Mouse (Mus musculus): ENCODE measurements around the gene Rnf214.

The Rnf214 gene

DNA sequence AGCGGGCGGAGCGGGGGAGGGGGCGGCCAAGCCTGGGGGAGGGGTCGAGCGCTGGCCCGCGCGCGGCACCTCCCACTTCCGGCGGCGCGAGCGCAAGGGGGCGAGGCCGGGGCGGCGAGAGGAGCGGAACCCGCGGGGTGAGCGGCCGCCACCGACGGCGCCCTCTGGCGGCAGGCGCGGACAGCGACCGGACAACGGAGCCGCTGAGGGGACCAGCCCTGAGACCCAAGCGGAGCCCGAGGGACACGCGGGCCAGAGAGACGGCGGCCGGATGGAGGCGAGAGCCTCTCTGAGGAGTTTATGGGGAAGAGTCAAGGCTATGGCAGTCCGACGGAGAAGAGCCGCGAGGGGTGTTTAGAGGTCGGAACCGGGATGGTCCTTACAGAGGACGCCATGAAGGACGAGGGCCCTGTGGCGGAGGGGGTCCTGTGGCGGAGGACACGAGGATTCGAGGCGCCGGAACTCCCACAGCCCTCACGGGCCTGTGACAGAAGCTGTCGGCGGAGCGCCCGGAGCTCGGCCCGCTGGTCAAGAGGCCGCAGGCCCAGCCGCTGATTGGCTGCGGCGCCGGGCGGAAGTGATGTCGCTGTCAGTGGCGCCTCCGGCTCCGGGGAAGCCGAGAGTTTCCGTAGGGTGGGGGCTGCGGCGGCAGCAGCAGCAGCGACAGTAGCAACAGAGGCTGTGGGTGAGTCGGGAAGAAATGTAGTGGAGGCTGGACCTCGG lies at the start of gene Rnf214, which contains the start of gene Pcsk7:
TSS of gene Rnf214 (minus strand) at position 557 of the 723 bp plus-strand sequence.
TSS of gene Pcsk7 (plus strand) at position 143 of the 723 bp plus-strand sequence.
- peak; percentile 89 for DNase-seq

DNA sequence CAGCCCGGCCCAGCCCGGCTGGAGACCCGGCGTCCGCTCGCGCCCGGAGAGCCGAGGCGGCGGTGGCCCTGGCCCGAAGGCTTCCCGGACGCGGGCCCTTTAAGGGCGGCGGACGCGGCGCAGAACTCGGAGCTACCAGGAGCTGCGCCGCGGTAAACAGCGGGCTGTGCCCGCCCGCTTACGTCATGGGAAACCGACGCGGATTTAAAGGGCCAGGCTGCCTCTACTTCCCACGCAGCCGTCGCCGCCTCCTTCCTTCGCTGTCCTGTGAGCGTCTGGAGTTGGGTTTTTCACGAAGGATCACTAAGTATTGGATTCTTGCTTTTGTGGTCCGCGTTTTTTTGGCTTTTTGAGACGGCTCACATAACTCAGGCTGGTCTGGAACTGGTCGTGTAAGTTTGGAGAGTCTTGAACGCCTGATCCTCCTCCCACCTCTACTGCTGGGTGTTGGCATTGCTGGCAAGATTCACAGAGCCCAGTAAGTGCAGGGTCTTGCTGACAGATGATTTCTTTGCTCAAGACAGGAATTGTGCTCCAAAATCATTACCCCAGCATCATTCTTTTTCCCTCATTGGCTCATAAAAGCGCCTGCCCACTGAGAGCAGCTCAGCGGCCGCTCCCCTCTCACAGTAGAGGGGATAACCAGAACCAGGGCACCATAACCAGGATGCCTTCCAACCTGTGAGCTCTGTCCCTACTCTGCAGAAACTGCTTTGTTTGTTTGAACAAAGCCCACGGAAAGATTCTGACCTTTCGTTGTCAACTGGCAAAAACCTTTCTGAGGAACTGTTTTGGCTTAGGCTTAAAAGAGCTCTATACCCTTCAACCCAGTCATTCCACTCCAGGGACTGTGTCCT lies 48.6 kb upstream of the Rnf214 start, which contains the start of gene Sidt2:
TSS of gene Sidt2 (minus strand) at position 152 of the 857 bp plus-strand sequence.
- DNase-seq, result peak; percentile 83

DNA sequence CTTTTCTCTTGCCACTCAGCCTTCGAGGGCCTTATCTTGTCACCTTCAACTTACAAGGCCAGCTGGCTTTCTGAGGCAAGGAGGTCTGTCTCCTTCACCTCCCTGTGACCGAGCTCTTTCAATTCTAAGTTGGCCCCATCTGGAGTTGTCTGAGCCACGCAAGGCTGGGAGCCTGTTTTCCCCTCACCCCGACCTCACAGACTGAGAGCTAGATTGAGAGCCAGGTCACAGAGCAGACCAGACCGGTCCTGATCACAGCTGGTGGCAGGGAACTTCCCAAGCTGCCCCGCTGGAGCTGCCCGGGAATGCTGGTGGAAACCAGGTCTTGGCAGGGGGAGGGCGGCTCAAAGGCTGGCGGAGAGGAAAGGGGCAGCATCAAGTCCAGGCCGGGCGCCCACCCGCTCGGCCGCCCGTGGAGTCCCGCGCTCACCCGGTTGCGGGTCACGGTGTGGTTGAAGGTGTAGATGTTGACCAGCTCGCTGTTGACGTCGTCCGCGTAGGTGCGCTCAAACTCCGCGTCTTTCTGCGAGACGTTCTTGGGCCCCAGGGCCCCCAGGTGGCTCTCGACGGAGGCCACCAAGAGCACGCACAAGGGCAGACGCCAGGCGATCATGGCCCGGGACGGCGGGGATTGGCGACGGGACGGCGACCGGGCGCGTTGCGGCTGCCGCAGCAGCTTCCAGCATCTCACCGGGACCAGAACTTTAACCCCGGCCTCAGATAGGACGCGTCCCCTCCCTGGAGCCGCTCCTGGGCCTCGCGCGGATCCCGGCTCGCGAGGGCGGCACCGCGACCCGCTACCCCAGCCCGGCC lies 47.8 kb upstream of the Rnf214 start:
- DNase-seq, result peak; percentile 57

DNA sequence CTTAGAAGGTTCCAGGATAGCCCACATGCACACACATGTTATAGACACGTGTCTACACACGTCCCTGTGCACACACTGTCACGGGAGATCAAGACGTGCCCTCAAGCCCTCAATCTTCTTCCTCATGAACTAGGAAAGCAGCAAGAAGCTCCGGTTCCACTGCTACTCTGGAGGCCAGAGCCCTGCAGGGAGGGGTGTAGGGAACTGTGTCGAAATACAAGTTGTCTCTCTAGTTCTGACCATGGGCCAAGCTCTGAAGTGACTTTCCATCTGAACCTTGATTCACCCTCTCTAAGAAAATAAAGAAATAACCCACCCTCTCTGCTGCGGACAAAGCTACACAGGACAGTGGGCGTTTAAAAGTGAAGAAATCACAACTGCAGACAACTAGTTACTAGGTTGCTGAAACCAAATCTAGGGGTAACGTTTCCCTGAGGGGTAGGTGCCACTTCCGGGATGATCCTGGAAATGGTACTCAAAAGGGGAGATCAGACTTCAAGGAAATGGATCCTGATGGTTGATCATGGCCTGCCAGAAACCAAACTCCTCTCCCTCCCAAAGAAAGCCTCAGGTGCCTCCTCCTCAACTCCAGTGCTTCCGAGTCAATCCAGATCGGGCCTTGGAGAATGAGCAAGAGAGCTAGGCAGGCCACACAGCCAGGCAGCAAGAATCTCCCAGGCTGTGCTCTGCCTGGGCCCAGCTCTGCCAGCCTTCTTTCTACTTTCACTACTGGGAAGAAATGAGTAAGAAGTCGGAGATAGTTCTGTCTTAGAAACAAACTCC lies 47.0 kb upstream of the Rnf214 start:
- no peak for DNase-seq

DNA sequence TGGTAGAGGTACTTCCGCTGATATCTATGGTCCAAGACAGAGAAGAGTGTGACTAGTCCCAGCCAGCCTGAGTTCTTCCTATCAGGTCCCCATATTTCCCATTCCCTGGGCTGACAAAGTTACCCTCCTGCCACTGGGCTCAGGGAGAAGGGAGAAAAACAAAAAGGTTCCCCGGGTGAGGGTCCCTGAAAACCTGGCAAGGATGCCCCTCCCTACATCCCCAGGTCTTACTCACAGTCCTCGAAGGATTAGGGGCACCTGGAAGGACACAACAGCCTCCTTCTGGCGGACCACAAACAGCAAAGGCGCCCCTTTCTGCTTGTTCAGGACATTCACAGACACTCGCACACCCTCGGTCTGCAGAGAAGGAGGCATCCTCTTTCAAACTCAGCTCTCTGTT lies 46.2 kb upstream of the Rnf214 start:
- DNase-seq, result no peak

DNA sequence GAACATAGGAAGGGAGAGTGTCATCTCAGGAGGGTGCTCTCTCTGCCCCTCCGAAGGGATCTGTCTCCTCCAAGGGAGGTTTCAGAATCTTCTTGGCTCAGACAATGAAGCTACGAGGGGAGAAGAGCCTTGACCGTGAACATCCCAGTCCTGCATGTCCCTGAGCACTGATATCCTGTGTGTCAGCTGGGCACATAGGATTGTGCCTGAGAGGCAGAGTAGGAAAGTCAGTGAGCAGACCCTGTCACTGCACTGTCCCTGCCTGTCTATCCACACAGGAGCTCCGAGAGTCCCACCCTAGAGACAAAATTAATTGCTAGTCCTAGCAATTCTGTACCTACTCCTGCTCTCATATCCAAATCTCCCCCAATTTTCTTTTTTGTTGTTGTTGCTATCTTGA lies 45.3 kb upstream of the Rnf214 start:
- no peak for DNase-seq

DNA sequence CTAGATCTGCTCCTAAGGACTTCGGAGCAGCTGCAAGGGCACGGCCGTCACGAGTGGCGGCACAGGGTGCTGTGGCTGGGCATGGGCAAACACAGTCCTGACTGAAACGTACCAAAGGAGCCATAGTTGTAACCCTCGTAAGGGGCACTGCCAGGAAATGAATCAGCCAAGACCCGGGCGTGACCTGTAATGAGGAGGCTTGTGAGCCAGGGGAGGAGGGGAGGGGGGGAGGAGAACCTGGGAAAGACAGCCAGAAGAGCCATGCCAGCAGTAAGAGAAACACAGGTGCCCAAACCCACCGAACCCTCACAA lies 40.1 kb upstream of the Rnf214 start:
- no peak for DNase-seq

DNA sequence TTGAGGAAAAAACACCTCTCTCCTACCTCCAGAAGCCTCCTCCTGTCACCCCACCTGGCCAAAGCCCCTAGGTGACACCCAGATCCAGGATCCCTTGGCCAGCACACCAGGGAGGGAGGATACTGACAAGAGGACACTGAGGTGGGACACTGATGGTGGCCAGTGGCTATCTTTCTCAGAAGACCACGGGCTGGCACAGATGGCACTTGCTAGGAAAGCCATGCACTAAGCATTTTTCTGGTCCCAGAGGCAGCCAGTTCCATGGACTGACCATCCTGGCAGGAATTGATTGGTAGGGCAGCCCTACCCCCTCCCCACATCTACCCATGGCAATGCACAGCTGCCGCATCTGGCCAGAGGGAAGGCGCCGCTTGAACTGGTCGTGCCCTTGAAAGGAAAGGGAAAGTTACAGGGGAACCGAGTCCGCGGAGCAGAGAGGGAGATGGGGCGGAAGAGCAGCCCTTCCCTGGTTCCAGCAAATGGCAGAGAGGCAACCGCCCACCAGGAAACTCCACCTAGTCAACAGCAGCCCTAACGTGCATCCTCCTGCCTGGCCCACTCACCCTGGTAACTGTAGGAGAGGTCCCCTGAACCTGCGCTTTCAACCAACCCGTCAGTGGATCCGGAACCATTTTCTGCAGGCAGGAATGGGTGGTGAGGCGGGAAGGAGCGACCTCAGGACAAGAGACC lies 39.6 kb upstream of the Rnf214 start:
- DNase-seq, result no peak

DNA sequence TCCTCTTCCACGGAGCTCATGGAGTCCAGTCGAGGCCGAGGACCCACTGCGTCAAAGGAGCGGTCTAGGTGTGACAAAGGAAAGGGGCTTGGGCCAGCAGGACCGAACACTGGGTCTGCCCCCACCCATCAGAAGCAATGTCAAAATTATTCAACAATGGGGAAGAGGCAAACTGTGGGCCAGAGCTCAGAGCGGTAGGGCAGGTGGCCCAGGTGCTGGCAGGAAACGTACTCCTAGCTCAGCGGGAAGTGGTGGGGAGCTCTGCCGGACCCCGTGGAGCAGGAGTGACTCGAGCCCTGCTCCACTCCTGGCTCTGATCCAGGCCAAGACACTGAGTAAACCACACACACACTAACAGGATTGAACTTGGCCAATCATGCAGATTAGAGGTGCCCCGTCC lies 39.0 kb upstream of the Rnf214 start:
- peak; percentile 60 for DNase-seq

DNA sequence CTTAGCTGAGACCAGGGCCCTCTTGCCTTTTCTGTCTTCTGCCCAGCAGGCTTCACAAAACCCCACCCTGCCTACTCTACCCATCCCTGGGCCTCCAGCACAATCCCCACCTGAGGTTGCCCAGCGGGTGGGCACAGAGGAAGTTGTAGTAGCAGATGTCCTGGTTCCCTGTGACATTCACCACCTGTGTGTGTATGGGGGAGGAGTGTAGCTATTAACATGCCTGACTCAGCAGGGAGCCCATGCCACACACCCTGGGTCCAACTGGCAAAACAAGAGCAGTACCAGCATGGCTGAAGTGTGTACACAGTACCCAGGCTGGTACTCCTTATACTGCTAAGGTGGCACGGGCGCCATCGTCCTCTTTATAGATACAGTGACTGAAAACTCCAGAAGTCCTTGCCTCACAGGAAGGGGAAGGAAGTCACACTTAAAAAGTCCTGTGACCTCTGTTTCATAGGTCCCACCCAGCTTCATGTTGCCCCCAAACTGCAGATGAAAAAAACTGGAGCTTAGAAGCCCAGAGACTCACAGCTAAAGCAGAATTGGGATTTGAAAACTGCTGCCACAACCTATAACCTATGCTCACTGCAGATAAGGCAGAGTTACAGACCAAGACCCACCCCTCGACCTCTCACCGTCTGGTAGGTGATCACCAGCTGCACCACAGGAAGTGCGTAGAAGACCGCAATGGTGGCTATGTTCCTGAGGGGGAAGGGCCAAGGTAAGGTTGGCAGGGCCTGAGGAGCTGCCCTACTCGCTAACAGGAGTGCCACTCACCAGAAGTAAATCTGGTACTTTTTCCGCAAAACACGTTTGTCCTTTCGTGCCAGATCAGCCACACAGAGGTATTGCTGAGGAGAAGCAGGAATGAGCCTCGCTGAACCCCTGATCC lies 38.0 kb upstream of the Rnf214 start:
- DNase-seq, result peak; percentile 54

DNA sequence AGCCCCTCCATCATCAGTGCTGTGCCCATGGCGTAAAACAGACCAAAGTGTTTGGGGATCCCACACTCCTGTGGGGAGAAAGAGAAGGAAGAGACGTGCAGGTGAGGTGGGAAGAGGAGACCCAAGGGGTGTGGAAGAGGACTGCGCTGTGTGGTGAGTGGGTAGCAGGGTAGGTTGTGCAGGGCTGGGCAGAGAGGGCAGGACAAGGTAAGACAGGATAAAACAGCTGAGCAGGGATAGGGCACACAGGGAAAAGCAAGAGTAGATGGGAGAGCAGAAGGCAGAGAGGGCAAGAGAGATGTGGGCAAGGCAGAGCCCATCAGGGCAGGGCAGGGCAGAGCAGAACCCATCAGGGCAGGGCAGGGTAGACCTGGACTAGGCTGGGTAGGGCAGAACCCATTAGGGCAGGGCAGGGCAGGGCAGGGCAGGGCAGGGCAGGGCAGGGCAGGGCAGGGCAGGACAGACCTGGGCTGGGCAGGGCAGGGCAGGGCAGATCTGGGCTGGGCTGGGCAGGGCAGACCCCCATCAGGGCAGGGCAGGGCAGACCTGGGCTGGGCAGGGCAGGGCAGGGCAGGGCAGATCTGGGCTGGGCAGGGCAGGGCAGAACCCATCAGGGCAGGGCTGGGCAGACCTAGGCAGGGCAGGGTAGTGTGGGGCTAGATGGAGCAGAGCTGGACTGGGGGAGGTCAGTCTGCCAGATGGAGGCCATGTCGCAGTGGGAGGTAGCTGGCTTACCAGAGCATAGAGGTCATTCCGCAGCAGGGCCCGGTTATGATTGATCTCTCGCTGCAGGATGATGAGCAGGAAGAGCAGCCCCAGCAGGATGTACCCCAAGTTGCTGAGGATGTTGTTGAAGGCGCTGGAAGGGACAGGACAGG lies 37.2 kb upstream of the Rnf214 start:
- DNase-seq, result peak; percentile 60

DNA sequence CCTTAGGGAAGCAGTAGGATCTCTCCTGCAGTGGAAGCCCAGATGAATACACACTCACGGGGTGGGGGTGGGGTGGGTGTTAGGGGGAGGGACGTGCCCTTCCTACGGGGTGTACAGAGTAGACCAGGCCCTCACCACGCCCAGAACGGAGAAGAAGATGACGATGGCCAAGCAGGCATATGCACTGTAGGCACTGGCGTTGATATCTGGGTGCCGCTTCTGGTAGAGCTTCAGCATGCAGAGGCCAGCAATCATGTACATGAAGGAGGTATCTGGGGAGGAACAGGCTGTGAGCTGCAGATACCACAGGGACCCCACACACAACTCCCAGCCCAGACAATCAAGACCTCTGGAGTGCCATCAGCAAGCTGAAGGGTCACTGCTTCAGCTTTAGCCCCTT lies 36.2 kb upstream of the Rnf214 start:
- no peak for DNase-seq

DNA sequence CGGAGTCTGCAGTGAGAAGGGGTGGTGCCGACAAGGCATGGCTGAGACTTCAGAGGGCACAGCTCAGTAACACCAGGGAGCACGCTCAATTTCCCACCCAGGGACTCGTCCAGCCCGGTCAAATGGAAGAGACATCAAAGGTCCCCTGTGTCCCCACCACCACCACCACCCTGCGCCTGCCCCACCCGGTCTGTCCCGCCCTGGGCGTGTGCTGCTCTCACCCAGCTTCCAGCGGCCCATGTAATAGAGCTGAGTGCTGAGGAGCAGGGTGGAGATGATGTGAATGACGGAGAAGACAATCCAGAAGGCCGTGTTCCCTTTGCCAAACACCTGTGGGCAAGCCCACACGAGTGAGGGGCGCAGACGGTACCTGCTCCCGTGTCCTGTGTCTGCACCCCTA lies 35.8 kb upstream of the Rnf214 start:
- DNase-seq, result no peak

DNA sequence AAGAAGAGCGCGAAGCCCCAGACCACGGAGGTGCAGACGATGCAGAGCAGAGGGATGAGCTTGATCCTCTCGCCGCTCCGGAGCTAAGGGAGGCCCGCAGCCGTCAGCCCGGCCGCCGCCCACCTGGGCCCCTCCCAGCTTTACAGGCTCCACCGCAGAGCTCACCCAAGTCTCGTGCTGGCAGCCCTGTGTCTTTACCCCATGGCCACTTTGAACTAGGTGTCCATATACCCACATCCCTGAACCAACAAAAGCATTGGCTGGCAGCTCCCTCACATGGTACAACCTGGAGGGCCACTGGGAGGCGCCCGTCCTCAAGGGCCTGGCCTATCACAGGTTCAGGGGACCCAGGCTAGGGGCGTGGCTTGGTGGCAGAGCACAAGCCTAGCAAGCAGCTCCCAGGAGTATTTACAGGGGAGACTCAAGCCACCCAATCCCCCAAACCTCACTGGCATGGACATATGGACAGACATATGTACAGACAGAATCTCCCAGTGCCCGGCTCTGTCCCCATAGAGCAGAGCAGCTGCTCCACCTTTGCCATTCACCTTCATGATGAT lies 34.7 kb upstream of the Rnf214 start:
- no peak for DNase-seq

DNA sequence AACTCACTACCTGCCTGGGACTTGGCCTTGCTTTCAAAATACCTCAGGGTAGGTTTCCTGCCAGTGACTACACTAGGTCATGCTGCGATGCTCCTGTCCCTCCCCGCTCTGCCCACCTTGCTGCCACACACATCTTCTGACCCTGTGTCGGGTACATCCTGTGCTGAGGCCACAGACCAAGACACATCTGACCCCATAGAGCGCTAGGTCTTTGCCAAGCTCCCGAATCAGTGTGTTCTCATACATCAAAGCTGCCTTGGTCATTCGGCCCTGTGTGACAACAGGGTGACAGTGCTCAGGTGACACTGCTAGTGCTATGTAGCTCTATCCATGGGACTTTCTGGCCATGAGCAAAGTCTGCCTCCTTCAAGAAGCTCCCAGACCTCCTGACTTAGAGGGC lies 33.1 kb upstream of the Rnf214 start:
- DNase-seq, result no peak

DNA sequence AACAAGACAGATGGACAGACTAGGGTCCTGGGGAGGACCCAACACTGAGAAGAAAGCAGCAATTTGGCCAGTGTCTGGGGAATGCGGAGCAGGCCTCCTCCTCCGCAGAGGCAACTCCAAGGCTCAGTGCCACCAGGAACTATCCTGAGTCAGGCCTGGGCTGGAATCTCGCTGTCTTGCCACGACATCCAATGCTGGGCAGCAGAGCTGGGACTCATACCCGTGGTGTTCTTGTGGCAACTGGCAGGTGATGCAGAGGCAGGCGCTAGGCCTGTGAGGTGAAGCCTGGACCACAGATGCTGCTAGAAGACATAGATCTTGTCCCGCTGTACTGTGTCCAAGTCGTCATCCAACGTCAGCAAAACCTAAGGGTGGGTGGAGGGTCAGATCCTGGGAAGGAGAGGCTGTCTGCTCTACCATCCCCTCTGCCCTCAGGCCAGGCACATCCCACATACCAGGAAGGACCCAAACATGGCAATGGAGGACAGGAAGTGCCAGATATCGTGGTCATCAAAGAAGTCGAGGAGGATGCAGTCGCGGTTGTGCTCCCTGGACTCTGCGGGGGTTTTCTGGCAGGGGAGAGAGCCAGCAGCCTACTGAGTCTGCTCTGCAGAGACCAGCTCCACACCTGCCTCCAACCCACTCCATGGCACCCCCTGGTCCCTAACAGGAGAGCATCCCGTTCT lies 32.4 kb upstream of the Rnf214 start:
- no peak for DNase-seq

DNA sequence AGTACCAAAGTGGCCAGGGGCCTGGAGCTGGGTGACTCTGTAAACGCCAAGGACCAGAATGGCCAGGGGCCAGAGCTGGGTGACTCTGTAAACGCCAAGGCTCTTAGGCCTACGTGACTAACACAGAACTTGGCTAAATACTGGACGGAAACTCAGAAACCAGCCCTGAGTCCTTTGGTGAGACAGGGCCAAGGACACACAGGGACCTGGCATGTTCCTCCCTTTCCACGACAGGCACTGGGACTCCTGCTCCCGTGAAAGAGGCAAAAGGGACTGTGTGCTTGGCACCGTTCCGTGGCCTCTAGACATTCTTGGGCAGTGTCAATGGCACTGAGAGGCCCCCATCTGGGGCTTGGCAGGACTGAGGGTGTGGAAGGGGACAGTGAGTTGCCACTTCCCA lies 31.4 kb upstream of the Rnf214 start:
- DNase-seq, result no peak

DNA sequence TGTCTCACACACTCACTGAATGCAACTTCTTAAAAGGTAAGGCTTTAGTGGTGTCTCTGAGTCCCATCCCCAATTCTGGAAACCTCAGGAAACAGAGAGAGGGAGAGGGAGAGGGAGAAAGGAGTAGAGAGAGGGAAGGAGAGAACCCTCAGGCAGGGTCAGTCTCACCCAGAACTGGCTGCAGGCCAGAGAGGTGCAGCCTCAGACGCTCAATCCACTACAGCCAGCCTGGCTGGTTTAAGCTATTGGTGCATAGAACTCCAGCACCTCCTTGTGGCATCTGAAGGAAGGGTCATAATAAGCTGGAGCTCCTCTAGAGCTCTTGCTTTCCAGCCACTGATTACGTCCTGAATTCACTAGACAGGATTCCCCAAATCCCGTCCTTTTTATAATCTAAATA lies 30.2 kb upstream of the Rnf214 start:
- DNase-seq, result peak; percentile 50
